Mouse (Mus musculus): ENCODE results near the gene Usp25. TPM values are rescaled to one million over a fixed set of nuclear protein-coding genes. Genes with fewer than 3 reads are reported as not detected.

Usp25 gene
- total and polyA plus RNA-seq, 2 experiments from 2014 or later: 7.9 to 18.6 TPM

GRCm38 (mm10) chr16:77023627-77024379, 10.3 kb downstream of the Usp25 start:
- DNase-seq (no peak), ATAC-seq (no peak)
- Histone ChIP-seq H3K36me3 (ENCODE audit: insufficient read depth) (no peaks in the 10 kb centered on the region), H3K4me1 (ENCODE audit: insufficient read depth) (no peaks in the 10 kb centered on the region), H3K9me3 (ENCODE audit: low read length) (peaks cover 4% of the 10 kb centered on the region; the same call in 1 of the 2 replicates), H3K4me2 (ENCODE audit: low read depth) (no peak overlapping the region), H3K4me3 (ENCODE audit: low read depth, low read length) (no peak overlapping the region), H3K9ac (no peak overlapping the region), H3K27me3 (ENCODE audit: insufficient read depth, low read length) (no peaks in the 10 kb centered on the region), H3K27ac (ENCODE audit: low read depth, low read length) (no peak overlapping the region)
- WGBS: 89% methylated on average over 7 of the region's 7 CpGs
- no peak for TF ChIP-seq CTCF (IDR thresholded peaks at IDR 0.05; ENCODE audit: low read depth)

- H3K27me3 ChIP-seq (ENCODE audit: insufficient read depth, low read length): no peaks in the 10 kb centered on the region
- H3K4me3 ChIP-seq (ENCODE audit: low read depth, low read length): no peak overlapping the region
- H3K36me3 ChIP-seq (ENCODE audit: insufficient read depth): no peaks in the 10 kb centered on the region
- no peak overlapping the region for H3K27ac ChIP-seq (ENCODE audit: low read depth, low read length)
- DNase-seq (no peak), ATAC-seq (no peak)
- H3K4me2 ChIP-seq (ENCODE audit: low read depth): no peak overlapping the region
- H3K9me3 ChIP-seq (ENCODE audit: low read length): peaks cover 4% of the 10 kb centered on the region; the same call in 1 of the 2 replicates
- 0 out of 2 replicates have a peak, but pooled peaks cover 4% of the 10 kb centered on the region for H3K4me1 ChIP-seq (ENCODE audit: insufficient read depth)
- H3K9ac ChIP-seq: no peak overlapping the region
- 97% methylated on average over 4 of the region's 4 CpGs for WGBS
- TF ChIP-seq CTCF (IDR thresholded peaks at IDR 0.05; ENCODE audit: low read depth): no peak
Observed at GRCm38 (mm10) chr16:77026099-77026498, 12.6 kb downstream of the Usp25 start.

GRCm38 (mm10) chr16:77026933-77027332, 13.4 kb downstream of the Usp25 start:
- Histone ChIP-seq H3K4me3 (ENCODE audit: low read depth, low read length) (no peak overlapping the region), H3K36me3 (ENCODE audit: insufficient read depth) (no peaks in the 10 kb centered on the region), H3K27me3 (ENCODE audit: insufficient read depth, low read length) (no peaks in the 10 kb centered on the region), H3K27ac (ENCODE audit: low read depth, low read length) (no peak overlapping the region), H3K4me2 (ENCODE audit: low read depth) (no peak overlapping the region), H3K9ac (no peak overlapping the region), H3K4me1 (ENCODE audit: insufficient read depth) (0 out of 2 replicates have a peak, but pooled peaks cover 4% of the 10 kb centered on the region), H3K9me3 (ENCODE audit: low read length) (peaks cover 4% of the 10 kb centered on the region; the same call in 1 of the 2 replicates)
- WGBS: 89% methylated on average over 6 of the region's 6 CpGs
- ATAC-seq (no peak), DNase-seq (no peak)
- TF ChIP-seq CTCF (IDR thresholded peaks at IDR 0.05; ENCODE audit: low read depth): no peak

GRCm38 (mm10) chr16:77027976-77028686, 14.6 kb downstream of the Usp25 start:
- no peak for DNase-seq
- WGBS: 60% methylated on average over 14 of the region's 14 CpGs
- TF ChIP-seq CTCF (IDR thresholded peaks at IDR 0.05; ENCODE audit: low read depth): no peak
- peak; percentile 45; the same call in 1 of the 2 replicates for ATAC-seq
- H3K4me1 ChIP-seq (ENCODE audit: insufficient read depth): 0 out of 2 replicates have a peak, but pooled peaks cover 4% of the 10 kb centered on the region
- no peak overlapping the region for H3K4me2 ChIP-seq (ENCODE audit: low read depth)
- H3K27me3 ChIP-seq (ENCODE audit: insufficient read depth, low read length): no peaks in the 10 kb centered on the region
- no peak overlapping the region for H3K4me3 ChIP-seq (ENCODE audit: low read depth, low read length)
- no peak overlapping the region for H3K27ac ChIP-seq (ENCODE audit: low read depth, low read length)
- H3K9ac ChIP-seq: no peak overlapping the region
- peaks cover 4% of the 10 kb centered on the region; the same call in 1 of the 2 replicates for H3K9me3 ChIP-seq (ENCODE audit: low read length)
- H3K36me3 ChIP-seq (ENCODE audit: insufficient read depth): no peaks in the 10 kb centered on the region

- Histone ChIP-seq H3K27me3 (ENCODE audit: insufficient read depth, low read length) (no peaks in the 10 kb centered on the region), H3K4me3 (ENCODE audit: low read depth, low read length) (no peak overlapping the region), H3K4me2 (ENCODE audit: low read depth) (no peak overlapping the region), H3K36me3 (ENCODE audit: insufficient read depth) (no peaks in the 10 kb centered on the region), H3K27ac (ENCODE audit: low read depth, low read length) (no peak overlapping the region), H3K9me3 (ENCODE audit: low read length) (peaks cover 4% of the 10 kb centered on the region; the same call in 1 of the 2 replicates), H3K9ac (no peak overlapping the region), H3K4me1 (ENCODE audit: insufficient read depth) (0 out of 2 replicates have a peak, but pooled peaks cover 4% of the 10 kb centered on the region)
- peak; percentile 40 for DNase-seq
- peak; percentile 40; the same call in 1 of the 2 replicates for ATAC-seq
- WGBS: 65% methylated on average over 10 of the region's 10 CpGs
- no peak for TF ChIP-seq CTCF (IDR thresholded peaks at IDR 0.05; ENCODE audit: low read depth)
Observed at GRCm38 (mm10) chr16:77028687-77029417, 15.3 kb downstream of the Usp25 start.

GRCm38 (mm10) chr16:77030435-77030834, 16.9 kb downstream of the Usp25 start:
- TF ChIP-seq CTCF (IDR thresholded peaks at IDR 0.05; ENCODE audit: low read depth): no peak
- no peak overlapping the region for H3K4me2 ChIP-seq (ENCODE audit: low read depth)
- 64% methylated on average over 2 of the region's 2 CpGs for WGBS
- DNase-seq: no peak
- no peaks in the 10 kb centered on the region for H3K27me3 ChIP-seq (ENCODE audit: insufficient read depth, low read length)
- 0 out of 2 replicates have a peak, but pooled peaks cover 4% of the 10 kb centered on the region for H3K4me1 ChIP-seq (ENCODE audit: insufficient read depth)
- no peak for ATAC-seq
- no peaks in the 10 kb centered on the region; the same call in 1 of the 2 replicates for H3K36me3 ChIP-seq (ENCODE audit: insufficient read depth)
- no peak overlapping the region for H3K4me3 ChIP-seq (ENCODE audit: low read depth, low read length)
- H3K9me3 ChIP-seq (ENCODE audit: low read length): no peaks in the 10 kb centered on the region
- H3K27ac ChIP-seq (ENCODE audit: low read depth, low read length): no peak overlapping the region
- no peak overlapping the region for H3K9ac ChIP-seq
